Mouse (Mus musculus) bone marrow macrophage, adult 2 months (primary cell): ENCODE data around the gene Cib4. TPM values are rescaled to one million over a fixed set of nuclear protein-coding genes. Genes with fewer than 3 reads are reported as not detected.

ENCODE experiments used
- H3K27ac ChIP-seq: 2 replicates; pipeline ENCODE4 v1.5.1; 2012; ENCODE audit warnings: low read depth, low read length; ENCODE audit not compliant: insufficient read depth
- H3K4me1 ChIP-seq: 2 replicates; pipeline ENCODE4 v1.6.1; 2012; ENCODE audit warnings: low read length; ENCODE audit not compliant: control insufficient read depth, insufficient read depth
- H3K4me3 ChIP-seq: 2 replicates; pipeline ENCODE4 v1.5.1; 2012; ENCODE audit warnings: mild to moderate bottlenecking, low read length, moderate library complexity; ENCODE audit not compliant: insufficient read depth
- CTCF ChIP-seq: IDR thresholded peaks from 2 replicates; pipeline ENCODE4 v1.5.1; 2012; ENCODE audit warnings: low read depth, mild to moderate bottlenecking, low read length, moderate library complexity
- POLR2A ChIP-seq: IDR thresholded peaks from 2 replicates; pipeline ENCODE4 v1.6.1; 2012; ENCODE audit warnings: mild to moderate bottlenecking, low read depth, low read length, borderline replicate concordance
- polyA plus RNA-seq: library from polyadenylated mRNA; stranded (reverse); fragments of >200 nt; gene quantifications from 2 replicates; pipeline ENCODE4 v1.2.4, GENCODE M21; 2012; ENCODE audit not compliant: missing spikeins, insufficient read depth, insufficient read length

Cib4 gene
- polyA plus RNA-seq, 1 experiment, result not detected

- no peak for TF ChIP-seq POLR2A
- no peak for TF ChIP-seq CTCF
- H3K4me1 ChIP-seq, result no peaks in the 10 kb centered on the region
- no peak within 1 kb of the TSS for H3K27ac ChIP-seq
- no peak within 1 kb of the TSS for H3K4me3 ChIP-seq
These were observed 83.8 kb downstream of the Cib4 start, which contains the start of gene Otof for GRCm38 (mm10) chr5:30461821-30462220. TSS of gene Otof (minus strand) at chr5:30461932.

GRCm38 (mm10) chr5:30460155-30460554 lies 85.5 kb downstream of the Cib4 start:
- Histone ChIP-seq H3K27ac (no peak overlapping the region), H3K4me3 (no peak overlapping the region), H3K4me1 (no peaks in the 10 kb centered on the region)
- TF ChIP-seq POLR2A (no peak), CTCF (no peak)

- TF ChIP-seq POLR2A, result no peak
- no peak for TF ChIP-seq CTCF
- no peak overlapping the region for H3K4me3 ChIP-seq
- H3K27ac ChIP-seq, result no peak overlapping the region
- H3K4me1 ChIP-seq, result no peaks in the 10 kb centered on the region
These were observed 89.6 kb downstream of the Cib4 start for GRCm38 (mm10) chr5:30456056-30456455.

- no peak overlapping the region for H3K27ac ChIP-seq
- H3K4me1 ChIP-seq, result no peaks in the 10 kb centered on the region
- no peak overlapping the region for H3K4me3 ChIP-seq
- no peak for TF ChIP-seq POLR2A
- TF ChIP-seq CTCF, result no peak
These were observed 101.2 kb downstream of the Cib4 start for GRCm38 (mm10) chr5:30444327-30444895.

GRCm38 (mm10) chr5:30442196-30442595 lies 103.4 kb downstream of the Cib4 start:
- H3K27ac ChIP-seq, result no peak overlapping the region
- TF ChIP-seq POLR2A, result no peak
- no peak for TF ChIP-seq CTCF
- H3K4me1 ChIP-seq, result no peaks in the 10 kb centered on the region
- no peak overlapping the region for H3K4me3 ChIP-seq

- no peak for TF ChIP-seq CTCF
- no peak for TF ChIP-seq POLR2A
These were observed 105.2 kb downstream of the Cib4 start for GRCm38 (mm10) chr5:30440308-30440906.

GRCm38 (mm10) chr5:30438931-30439330 lies 106.7 kb downstream of the Cib4 start:
- Histone ChIP-seq H3K4me1 (no peaks in the 10 kb centered on the region), H3K27ac (no peak overlapping the region), H3K4me3 (no peak overlapping the region)
- TF ChIP-seq POLR2A (no peak), CTCF (no peak)

More at GRCm38 (mm10) chr5:30440308-30440906, 105.2 kb downstream of the Cib4 start:
- Histone ChIP-seq H3K4me1 (no peaks in the 10 kb centered on the region), H3K4me3 (no peak overlapping the region), H3K27ac (no peak overlapping the region)

Other genes with a start within 250 kb of the Cib4 start
- gene Otof, start 83.9 kb downstream of the Cib4 start, polyA plus RNA-seq, result not detected in 2 replicates
- gene 1700001C02Rik, start 79.8 kb downstream of the Cib4 start, polyA plus RNA-seq, result not detected in 2 replicates
- not detected in 2 replicates for gene Kcnk3, start 42.3 kb upstream of the Cib4 start, polyA plus RNA-seq
- gene Slc35f6, start 102.1 kb upstream of the Cib4 start, polyA plus RNA-seq, result 77.3 and 78.2 TPM in 2 replicates
- gene Cenpa, start 120.9 kb upstream of the Cib4 start, polyA plus RNA-seq, result 81.0 and 87.8 TPM in 2 replicates
- not detected in 2 replicates for gene Dpysl5, start 165.7 kb upstream of the Cib4 start, polyA plus RNA-seq